Mouse (Mus musculus): ENCODE measurements around the gene Spata18.
A peak's percentile ranks its signal among the peaks of the same experiment; 100 is the strongest.

The Spata18 gene

GRCm38 (mm10) chr5:73651061-73651854, at the start of gene Spata18:
Spata18 (plus strand) TSS chr5:73651379.
- peak; percentile 59 for DNase-seq (ENCODE audit: extremely low spot score, low spot score)

- DNase-seq (ENCODE audit: extremely low spot score, low spot score) = no peak
Measured at GRCm38 (mm10) chr5:73602865-73603264, 48.3 kb upstream of the Spata18 start.

DNA sequence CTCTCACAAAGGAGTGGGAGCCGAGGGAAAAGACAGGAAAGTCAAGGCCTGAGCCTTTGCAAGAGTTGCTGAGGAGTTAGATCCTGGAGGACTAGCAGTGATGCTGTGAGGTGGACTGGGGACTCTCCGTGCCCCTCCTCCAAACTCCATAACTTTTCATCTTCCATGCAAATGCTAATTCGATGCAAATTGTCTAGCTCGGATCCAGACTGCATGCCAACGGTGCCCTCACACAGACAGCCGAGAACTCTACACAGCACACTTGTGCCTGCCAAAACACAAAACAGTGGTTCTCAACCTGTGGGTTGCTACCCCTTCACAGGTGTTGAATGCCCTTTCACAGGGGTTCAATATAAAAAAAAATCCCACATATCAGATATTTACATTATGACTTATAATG, 46.6 kb upstream of the Spata18 start:
- DNase-seq (ENCODE audit: extremely low spot score, low spot score) = no peak

DNA sequence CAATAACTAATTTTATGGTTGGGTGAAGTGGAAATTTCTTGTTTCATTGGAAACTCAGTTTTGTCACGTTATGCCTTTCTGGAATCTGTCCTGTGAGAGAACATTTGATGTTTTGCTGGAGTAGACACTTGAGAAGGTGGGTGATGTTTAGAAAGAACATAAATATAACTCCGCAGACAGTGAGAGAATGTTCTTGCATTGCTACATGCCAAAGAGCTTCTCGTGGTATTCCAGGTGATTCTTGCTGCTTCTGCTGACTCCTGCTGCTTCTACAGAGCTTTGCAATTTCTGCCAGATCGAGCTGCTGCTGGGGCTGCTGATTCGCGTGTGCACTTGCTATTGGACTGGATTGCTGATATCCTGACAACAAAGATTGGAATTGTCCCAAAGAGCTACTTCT, 46.2 kb upstream of the Spata18 start:
- no peak for DNase-seq (ENCODE audit: extremely low spot score, low spot score)

DNA sequence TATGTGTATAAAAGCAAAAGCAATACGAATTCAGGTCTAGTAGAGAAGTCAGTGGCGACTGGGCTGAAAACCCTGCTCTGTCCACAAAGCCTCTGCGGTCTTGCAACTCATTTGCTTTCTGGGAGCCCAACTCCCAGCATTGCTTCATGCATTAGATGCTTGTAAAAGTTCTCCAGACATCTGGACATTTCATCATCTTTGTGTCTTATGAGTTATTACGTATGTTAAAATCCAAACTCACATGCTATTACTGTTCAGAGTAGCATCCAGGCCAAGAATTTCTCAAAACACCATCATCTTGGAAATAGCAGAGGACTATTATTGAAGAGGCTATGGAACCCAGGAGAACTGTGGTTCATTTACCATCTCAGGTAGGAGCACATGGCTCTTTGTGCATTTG, 40.1 kb upstream of the Spata18 start:
- DNase-seq (ENCODE audit: extremely low spot score, low spot score) = no peak

- DNase-seq (ENCODE audit: extremely low spot score, low spot score) = no peak
Measured at GRCm38 (mm10) chr5:73613296-73613695, 37.9 kb upstream of the Spata18 start.

- no peak for DNase-seq (ENCODE audit: extremely low spot score, low spot score)
Measured at GRCm38 (mm10) chr5:73615211-73615610, 36.0 kb upstream of the Spata18 start.

GRCm38 (mm10) chr5:73618969-73619368, 32.2 kb upstream of the Spata18 start:
- DNase-seq (ENCODE audit: extremely low spot score, low spot score) = no peak

GRCm38 (mm10) chr5:73625505-73625904, 25.7 kb upstream of the Spata18 start:
- no peak for DNase-seq (ENCODE audit: extremely low spot score, low spot score)

GRCm38 (mm10) chr5:73626842-73627241, 24.3 kb upstream of the Spata18 start:
- no peak for DNase-seq (ENCODE audit: extremely low spot score, low spot score)

DNA sequence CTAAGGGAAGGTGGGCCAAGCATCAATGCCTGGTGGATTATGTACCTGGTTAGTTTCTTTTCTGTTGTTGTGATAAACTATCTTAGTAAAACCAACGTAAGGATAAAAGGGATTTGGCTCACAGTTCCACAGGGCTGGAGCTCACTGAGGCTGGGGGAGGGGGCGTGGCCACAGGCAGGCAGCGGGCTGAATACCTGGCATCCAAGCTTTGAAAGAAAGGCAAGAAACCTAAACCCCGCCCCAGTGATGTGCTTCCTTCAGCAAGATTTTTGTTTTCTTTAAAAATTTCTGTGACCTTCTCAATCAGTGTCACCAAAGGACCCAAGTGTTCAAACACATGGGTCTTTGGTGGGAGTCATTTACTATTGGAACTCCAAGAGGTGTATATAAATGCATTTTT, 23.6 kb upstream of the Spata18 start:
- no peak for DNase-seq (ENCODE audit: extremely low spot score, low spot score)

DNA sequence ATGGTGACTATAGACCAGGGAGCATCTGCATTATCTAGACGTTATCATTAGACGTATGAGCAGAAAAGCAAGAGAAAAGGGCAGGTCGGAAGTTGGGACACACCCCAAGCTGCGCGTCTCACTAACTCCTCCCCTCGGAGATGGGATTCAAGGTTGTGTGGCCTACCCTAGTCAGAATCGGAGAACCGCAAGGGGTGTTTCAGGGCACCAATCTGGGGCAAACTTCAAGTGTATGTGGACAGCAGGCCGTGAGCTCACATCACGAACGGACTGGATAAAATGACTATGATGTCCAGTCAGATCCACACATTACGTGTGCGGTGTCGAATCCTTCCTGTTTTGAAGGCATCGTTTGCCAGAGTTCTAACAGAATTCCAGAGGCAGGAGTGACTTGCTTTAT, 23.2 kb upstream of the Spata18 start:
- DNase-seq (ENCODE audit: extremely low spot score, low spot score) = no peak

DNA sequence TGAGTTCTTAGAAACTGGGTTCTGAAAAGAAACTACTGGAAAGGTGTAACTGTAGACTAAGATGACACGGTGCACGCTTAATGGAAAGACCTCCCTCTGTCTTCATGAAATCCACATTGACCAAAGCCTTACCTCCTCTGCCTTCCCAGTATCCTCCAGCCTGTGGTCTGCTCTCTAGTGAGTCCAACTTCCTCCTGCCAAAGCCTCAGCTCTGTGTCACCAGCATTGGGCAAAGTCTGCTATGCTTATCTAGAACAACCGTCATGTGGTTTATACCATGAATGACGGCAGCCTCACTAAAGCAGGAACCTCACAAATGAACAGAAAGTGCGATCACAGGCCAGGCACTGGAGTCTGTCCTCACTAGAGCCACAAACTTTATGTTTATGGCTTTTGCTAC, 21.0 kb upstream of the Spata18 start:
- no peak for DNase-seq (ENCODE audit: extremely low spot score, low spot score)

GRCm38 (mm10) chr5:73631001-73631558, 20.1 kb upstream of the Spata18 start:
- no peak for DNase-seq (ENCODE audit: extremely low spot score, low spot score)

DNA sequence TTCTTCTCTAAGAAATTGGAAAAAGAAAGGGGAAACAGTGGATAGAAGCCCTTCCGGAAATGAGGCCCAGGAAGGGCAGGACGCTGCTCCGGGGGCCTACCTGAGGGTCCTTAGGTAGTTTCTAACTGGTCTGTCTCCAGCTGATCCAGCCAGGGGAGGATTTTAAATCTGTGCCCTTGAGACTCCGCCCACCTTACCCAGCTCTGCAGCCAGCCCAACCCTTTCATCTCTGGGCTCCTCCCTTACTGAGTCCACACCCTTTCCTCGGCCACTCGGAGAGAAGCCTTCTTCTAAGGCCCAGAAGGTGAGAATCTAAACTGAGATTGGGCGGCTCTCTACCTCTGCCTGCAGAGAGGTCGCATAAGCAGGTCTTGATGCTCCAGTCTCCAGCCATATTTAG, 18.9 kb upstream of the Spata18 start, which contains the start of gene Lrrc66:
Gene Lrrc66 (minus strand): TSS at position 236 of the 400 bp plus-strand sequence.
- DNase-seq (ENCODE audit: extremely low spot score, low spot score) = no peak

DNA sequence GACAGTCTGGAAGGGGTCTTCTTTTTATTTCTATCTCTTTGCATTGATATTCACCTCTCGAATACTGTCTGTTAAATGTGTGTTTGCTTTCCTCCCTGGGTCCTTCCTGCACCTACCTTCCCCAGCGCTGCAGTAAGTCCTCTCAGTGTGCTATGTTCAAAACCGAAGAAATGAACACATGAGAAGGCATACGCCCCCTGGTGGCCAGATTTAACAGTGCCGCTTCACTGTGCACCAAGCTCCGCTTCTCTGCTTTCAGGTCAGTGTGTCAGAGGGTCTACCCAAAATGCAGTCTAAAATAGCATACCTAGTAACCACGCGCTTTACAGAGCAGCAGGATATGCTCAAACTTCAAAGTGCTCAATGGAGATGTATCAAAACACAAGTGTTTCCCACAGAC, 18.0 kb upstream of the Spata18 start:
- DNase-seq (ENCODE audit: extremely low spot score, low spot score) = peak; percentile 77

- DNase-seq (ENCODE audit: extremely low spot score, low spot score) = no peak
Measured at GRCm38 (mm10) chr5:73637337-73638107, 13.7 kb upstream of the Spata18 start.

GRCm38 (mm10) chr5:73641058-73641457, 10.1 kb upstream of the Spata18 start:
- DNase-seq (ENCODE audit: extremely low spot score, low spot score) = no peak

DNA sequence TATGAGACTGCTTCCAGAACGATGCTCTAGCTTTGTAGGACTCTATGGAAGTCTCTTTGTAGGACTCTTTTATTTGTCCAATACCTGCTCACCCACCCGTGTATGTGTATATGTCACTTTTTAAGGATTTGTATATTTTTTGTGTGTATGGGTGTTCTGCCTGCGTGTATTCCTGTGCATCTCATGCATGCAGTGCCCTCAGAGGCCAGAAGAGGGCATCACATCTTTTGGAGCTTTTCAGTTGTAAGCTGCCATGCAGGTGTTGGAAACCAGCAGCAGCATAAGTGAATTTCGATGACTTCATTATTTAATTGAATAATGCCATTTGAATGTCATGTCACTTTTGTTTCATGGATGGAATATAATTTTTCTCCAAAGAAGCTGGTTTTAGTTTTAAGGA, 9.1 kb upstream of the Spata18 start:
- DNase-seq (ENCODE audit: extremely low spot score, low spot score) = peak; percentile 36

GRCm38 (mm10) chr5:73647261-73647900, 3.8 kb upstream of the Spata18 start, which contains the start of gene Sgcb:
Sgcb (minus strand) TSS chr5:73647790.
- peak; percentile 90 for DNase-seq (ENCODE audit: extremely low spot score, low spot score)

- peak; percentile 54 for DNase-seq (ENCODE audit: extremely low spot score, low spot score)
Measured at GRCm38 (mm10) chr5:73650365-73650964, 714 bp upstream of the Spata18 start.

Data from neural tube, embryonic 10.5 days (tissue).